Mouse (Mus musculus) olfactory bulb, adult 2 months (tissue): Measurements from ENCODE around the gene Pmpca.

Experiments
- CTCF ChIP-seq: fragments of 200-500 bp; IDR thresholded peaks from 2 replicates; pipeline ENCODE4 v1.5.1; 2012; ENCODE audit warnings: low read depth, mild to moderate bottlenecking, low read length, moderate library complexity; ENCODE audit not compliant: insufficient read depth
- POLR2A ChIP-seq: fragments of 200-500 bp; IDR thresholded peaks from 2 replicates; pipeline ENCODE4 v1.6.1; 2012; ENCODE audit warnings: mild to moderate bottlenecking, low read depth, low read length, moderate library complexity; ENCODE audit not compliant: insufficient read depth

DNA sequence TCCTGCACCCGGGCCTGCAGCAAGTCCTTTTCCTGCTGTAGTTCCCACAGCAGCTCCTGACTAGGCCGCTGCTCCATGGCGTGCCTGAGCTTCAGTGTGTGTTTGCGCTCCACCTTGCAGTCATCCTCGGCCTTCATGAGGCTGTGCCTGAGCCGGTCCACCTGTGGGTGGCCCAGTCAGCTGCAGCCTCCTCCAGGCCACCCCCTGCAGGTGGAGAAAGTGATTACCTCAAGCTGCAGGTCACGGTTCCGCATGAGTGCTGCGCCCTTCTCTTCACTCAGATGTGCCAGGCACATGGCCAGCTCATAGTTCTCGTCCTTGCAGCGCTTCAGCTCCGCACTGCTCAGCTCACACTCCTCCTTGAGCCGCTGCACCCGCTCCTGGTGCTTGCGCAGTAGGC is 31.7 kb upstream of the Pmpca start:
- TF ChIP-seq CTCF (no peak), POLR2A (no peak)
